Mouse (Mus musculus): ENCODE results near the gene Med27. TPM values are rescaled to one million over a fixed set of nuclear protein-coding genes. Genes with fewer than 3 reads are reported as not detected.

The Med27 gene
- polyA plus RNA-seq, 1 experiment, result 73.2 TPM

- Histone ChIP-seq H3K27ac (ENCODE audit: control insufficient read depth, insufficient read depth, low read length) (no peak overlapping the region), H3K27me3 (ENCODE audit: control insufficient read depth, insufficient read depth, low read length) (no peaks in the 10 kb centered on the region), H3K4me3 (ENCODE audit: control insufficient read depth, insufficient read depth, low read length) (no peak overlapping the region), H3K4me1 (replicated peaks; ENCODE audit: control insufficient read depth, insufficient read depth, low read length) (0 out of 2 replicates have a peak, but pooled peaks cover 4% of the 10 kb centered on the region), H3K36me3 (ENCODE audit: control insufficient read depth, insufficient read depth, low read length) (no peaks in the 10 kb centered on the region)
- no peak for DNase-seq
- 91% methylated on average over 9 of the region's 9 CpGs for WGBS
- TF ChIP-seq CTCF (IDR thresholded peaks at IDR 0.05; ENCODE audit: borderline replicate concordance, control insufficient read depth, extremely low read depth, insufficient read depth, low read length, poor library complexity) (no peak), POLR2A (IDR thresholded peaks at IDR 0.05; ENCODE audit: control insufficient read depth, extremely low read depth, insufficient read depth, low read length, poor library complexity) (no peak)
Measured at GRCm38 (mm10) chr2:29464851-29465648, 118.4 kb downstream of the Med27 start.

- 0 out of 2 replicates have a peak, but pooled peaks cover 4% of the 10 kb centered on the region for H3K4me1 ChIP-seq (replicated peaks; ENCODE audit: control insufficient read depth, insufficient read depth, low read length)
- no peak for TF ChIP-seq CTCF (IDR thresholded peaks at IDR 0.05; ENCODE audit: borderline replicate concordance, control insufficient read depth, extremely low read depth, insufficient read depth, low read length, poor library complexity)
- TF ChIP-seq POLR2A (IDR thresholded peaks at IDR 0.05; ENCODE audit: control insufficient read depth, extremely low read depth, insufficient read depth, low read length, poor library complexity), result no peak
- H3K27me3 ChIP-seq (ENCODE audit: control insufficient read depth, insufficient read depth, low read length), result no peaks in the 10 kb centered on the region
- no peak for DNase-seq
- no peak overlapping the region for H3K4me3 ChIP-seq (ENCODE audit: control insufficient read depth, insufficient read depth, low read length)
- H3K27ac ChIP-seq (ENCODE audit: control insufficient read depth, insufficient read depth, low read length), result no peak overlapping the region
- WGBS, result 71% methylated on average over 3 of the region's 3 CpGs
- H3K36me3 ChIP-seq (ENCODE audit: control insufficient read depth, insufficient read depth, low read length), result no peaks in the 10 kb centered on the region
Measured at GRCm38 (mm10) chr2:29465649-29466137, 119.1 kb downstream of the Med27 start.

DNA sequence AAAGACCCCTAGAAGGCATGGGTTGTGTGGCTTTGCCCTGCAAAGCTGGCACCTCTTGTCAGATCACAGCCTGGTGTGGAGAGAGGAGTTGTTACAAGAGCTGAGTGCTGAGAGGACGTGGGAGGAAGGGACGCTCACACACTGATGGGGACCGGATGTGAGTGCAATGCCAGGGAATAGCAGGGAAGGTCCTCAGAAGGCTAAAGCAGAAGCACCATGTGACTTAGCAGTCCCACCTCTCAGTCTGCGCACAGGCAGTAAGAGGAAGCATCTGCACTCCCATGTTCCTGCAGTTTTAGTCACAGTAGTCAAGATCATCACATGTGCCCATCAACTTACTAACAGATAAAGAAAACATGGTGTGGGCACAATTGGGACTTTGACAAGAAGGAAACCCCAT, 119.8 kb downstream of the Med27 start:
- H3K27me3 ChIP-seq (ENCODE audit: control insufficient read depth, insufficient read depth, low read length), result no peaks in the 10 kb centered on the region
- no peaks in the 10 kb centered on the region for H3K36me3 ChIP-seq (ENCODE audit: control insufficient read depth, insufficient read depth, low read length)
- no peak for TF ChIP-seq POLR2A (IDR thresholded peaks at IDR 0.05; ENCODE audit: control insufficient read depth, extremely low read depth, insufficient read depth, low read length, poor library complexity)
- no peak overlapping the region for H3K27ac ChIP-seq (ENCODE audit: control insufficient read depth, insufficient read depth, low read length)
- no peak for DNase-seq
- 47% methylated on average over 4 of the region's 4 CpGs for WGBS
- 0 out of 2 replicates have a peak, but pooled peaks cover 4% of the 10 kb centered on the region for H3K4me1 ChIP-seq (replicated peaks; ENCODE audit: control insufficient read depth, insufficient read depth, low read length)
- H3K4me3 ChIP-seq (ENCODE audit: control insufficient read depth, insufficient read depth, low read length), result no peak overlapping the region

GRCm38 (mm10) chr2:29468517-29468936, 121.9 kb downstream of the Med27 start:
- DNase-seq, result no peak
- 95% methylated on average over 15 of the region's 15 CpGs for WGBS
- H3K27ac ChIP-seq (ENCODE audit: control insufficient read depth, insufficient read depth, low read length), result no peak overlapping the region
- H3K4me1 ChIP-seq (replicated peaks; ENCODE audit: control insufficient read depth, insufficient read depth, low read length), result 0 out of 2 replicates have a peak, but pooled peaks cover 4% of the 10 kb centered on the region
- no peak for TF ChIP-seq POLR2A (IDR thresholded peaks at IDR 0.05; ENCODE audit: control insufficient read depth, extremely low read depth, insufficient read depth, low read length, poor library complexity)
- TF ChIP-seq CTCF (IDR thresholded peaks at IDR 0.05; ENCODE audit: borderline replicate concordance, control insufficient read depth, extremely low read depth, insufficient read depth, low read length, poor library complexity), result no peak
- H3K36me3 ChIP-seq (ENCODE audit: control insufficient read depth, insufficient read depth, low read length), result no peaks in the 10 kb centered on the region
- no peak overlapping the region for H3K4me3 ChIP-seq (ENCODE audit: control insufficient read depth, insufficient read depth, low read length)
- no peaks in the 10 kb centered on the region for H3K27me3 ChIP-seq (ENCODE audit: control insufficient read depth, insufficient read depth, low read length)

DNA sequence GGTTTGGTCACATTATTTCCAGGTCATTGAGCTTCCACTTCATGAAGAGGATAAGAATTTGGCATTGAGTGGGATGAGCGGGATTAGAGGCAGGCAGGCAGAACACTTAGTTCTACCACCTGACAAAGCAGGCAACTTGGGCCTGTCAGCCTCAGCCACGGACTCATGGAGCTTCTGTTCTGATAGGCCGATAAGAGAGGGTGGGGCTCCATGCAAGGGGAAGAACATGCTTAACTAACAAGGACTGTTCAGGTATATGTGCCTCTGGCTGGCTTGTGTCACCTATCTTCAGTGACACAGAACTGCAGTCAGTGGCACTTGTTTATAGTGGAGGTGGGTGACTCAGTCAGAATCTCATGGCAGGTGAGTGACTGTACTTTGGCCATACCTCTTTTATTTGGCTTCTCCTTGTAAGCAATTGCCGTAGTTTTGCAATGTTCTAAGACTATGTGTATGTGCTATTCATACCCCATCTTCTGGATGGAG, 126.4 kb downstream of the Med27 start:
- H3K36me3 ChIP-seq (ENCODE audit: control insufficient read depth, insufficient read depth, low read length), result no peaks in the 10 kb centered on the region
- DNase-seq, result no peak
- no peak for TF ChIP-seq POLR2A (IDR thresholded peaks at IDR 0.05; ENCODE audit: control insufficient read depth, extremely low read depth, insufficient read depth, low read length, poor library complexity)
- no peak for TF ChIP-seq CTCF (IDR thresholded peaks at IDR 0.05; ENCODE audit: borderline replicate concordance, control insufficient read depth, extremely low read depth, insufficient read depth, low read length, poor library complexity)
- 96% methylated on average over 4 of the region's 4 CpGs for WGBS
- H3K4me1 ChIP-seq (replicated peaks; ENCODE audit: control insufficient read depth, insufficient read depth, low read length), result no peaks in the 10 kb centered on the region
- no peaks in the 10 kb centered on the region for H3K27me3 ChIP-seq (ENCODE audit: control insufficient read depth, insufficient read depth, low read length)
- no peak overlapping the region for H3K4me3 ChIP-seq (ENCODE audit: control insufficient read depth, insufficient read depth, low read length)
- no peak overlapping the region for H3K27ac ChIP-seq (ENCODE audit: control insufficient read depth, insufficient read depth, low read length)

DNA sequence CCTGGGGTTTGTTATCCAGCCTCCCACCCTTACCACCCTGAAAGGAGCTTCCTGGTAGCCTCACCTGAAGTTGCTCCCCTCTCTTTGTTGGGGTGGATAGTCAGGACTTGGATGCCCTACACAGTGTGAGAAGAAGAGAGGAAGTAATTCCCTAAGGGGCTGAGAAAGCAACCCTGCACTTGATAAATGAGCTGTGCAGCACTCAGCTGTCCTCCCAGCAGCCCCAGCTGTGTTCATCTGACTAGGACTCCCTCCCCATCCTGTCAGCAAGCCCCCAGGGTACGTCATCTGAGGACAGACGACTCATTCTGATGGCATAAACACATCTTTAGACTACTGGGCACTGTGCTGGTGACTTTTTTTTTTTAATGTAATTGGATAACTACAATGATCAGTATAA, 127.3 kb downstream of the Med27 start:
- 92% methylated on average over 2 of the region's 2 CpGs for WGBS
- Histone ChIP-seq H3K27ac (ENCODE audit: control insufficient read depth, insufficient read depth, low read length) (no peak overlapping the region), H3K4me3 (ENCODE audit: control insufficient read depth, insufficient read depth, low read length) (no peak overlapping the region), H3K27me3 (ENCODE audit: control insufficient read depth, insufficient read depth, low read length) (no peaks in the 10 kb centered on the region), H3K36me3 (ENCODE audit: control insufficient read depth, insufficient read depth, low read length) (no peaks in the 10 kb centered on the region), H3K4me1 (replicated peaks; ENCODE audit: control insufficient read depth, insufficient read depth, low read length) (no peaks in the 10 kb centered on the region)
- TF ChIP-seq CTCF (IDR thresholded peaks at IDR 0.05; ENCODE audit: borderline replicate concordance, control insufficient read depth, extremely low read depth, insufficient read depth, low read length, poor library complexity) (no peak), POLR2A (IDR thresholded peaks at IDR 0.05; ENCODE audit: control insufficient read depth, extremely low read depth, insufficient read depth, low read length, poor library complexity) (no peak)
- DNase-seq, result no peak
